Mouse (Mus musculus): ENCODE results near the gene Kcnj4. TPM values are rescaled to one million over a fixed set of nuclear protein-coding genes. Genes with fewer than 3 reads are reported as not detected.
A peak's percentile ranks its signal among the peaks of the same experiment; 100 is the strongest.

Kcnj4 gene
- polyA plus RNA-seq, 2 experiments, result not detected

GRCm38 (mm10) chr15:79506460-79506859 lies 1.4 kb upstream of the Kcnj4 start:
- Histone ChIP-seq H3K9ac (replicated peaks) (no peak overlapping the region), H3K27me3 (ENCODE audit: control insufficient read depth, insufficient read depth, low read length) (peaks cover 75% of the 10 kb centered on the region), H3K4me1 (replicated peaks; ENCODE audit: control insufficient read depth in 2 of 2, insufficient read depth in 2 of 2, low read length in 1 of 2) (no peaks in the 10 kb centered on the region), H3K9me3 (ENCODE audit: control insufficient read depth, low read length) (no peaks in the 10 kb centered on the region), H3K4me3 (ENCODE audit: insufficient read depth in 1 of 2, low read depth in 2 of 2, low read length in 2 of 2) (no peak overlapping the region), H3K36me3 (replicated peaks; ENCODE audit: control insufficient read depth, insufficient read depth, low read depth) (no peaks in the 10 kb centered on the region), H3K4me2 (ENCODE audit: low read depth) (no peak overlapping the region), H3K27ac (no peak overlapping the region)
- 30% methylated on average over 7 of the region's 7 CpGs for WGBS (ENCODE audit: insufficient replicate concordance)
- ATAC-seq (ENCODE audit: insufficient read depth), result no peak
- TF ChIP-seq CTCF (IDR thresholded peaks at IDR 0.05; ENCODE audit: low read depth) (no peak), EP300 (IDR thresholded peaks at IDR 0.05; ENCODE audit: low read depth) (no peak)
- no peak for DNase-seq (ENCODE audit: low read depth in 3 of 3, low spot score in 3 of 3)

- no peak for ATAC-seq (ENCODE audit: insufficient read depth)
- H3K36me3 ChIP-seq (replicated peaks; ENCODE audit: control insufficient read depth, insufficient read depth, low read depth), result no peaks in the 10 kb centered on the region
- no peaks in the 10 kb centered on the region for H3K9me3 ChIP-seq (ENCODE audit: control insufficient read depth, low read length)
- WGBS (ENCODE audit: insufficient replicate concordance), result under 1% methylated on average over 62 of the region's 71 CpGs
- H3K27me3 ChIP-seq (ENCODE audit: control insufficient read depth, insufficient read depth, low read length), result peaks cover 71% of the 10 kb centered on the region
- H3K4me1 ChIP-seq (replicated peaks; ENCODE audit: control insufficient read depth in 2 of 2, insufficient read depth in 2 of 2, low read length in 1 of 2), result no peaks in the 10 kb centered on the region
- peak overlapping the region; percentile 60 for H3K4me2 ChIP-seq (ENCODE audit: low read depth)
- no peak overlapping the region for H3K9ac ChIP-seq (replicated peaks)
- DNase-seq (ENCODE audit: low read depth in 3 of 3, low spot score in 3 of 3), result no peak
- peak overlapping the region in 1 of 2 experiments; percentile 49; a peak in 2 of 4 replicates for H3K4me3 ChIP-seq (ENCODE audit: insufficient read depth in 1 of 2, low read depth in 2 of 2, low read length in 2 of 2)
- H3K27ac ChIP-seq, result no peak overlapping the region
- TF ChIP-seq CTCF (IDR thresholded peaks at IDR 0.05; ENCODE audit: low read depth) (no peak), EP300 (IDR thresholded peaks at IDR 0.05; ENCODE audit: low read depth) (no peak)
Observed at GRCm38 (mm10) chr15:79505616-79506283, 709 bp upstream of the Kcnj4 start.

- H3K27ac ChIP-seq, result no peak overlapping the region
- TF ChIP-seq CTCF (IDR thresholded peaks at IDR 0.05; ENCODE audit: low read depth), result no peak
- no peak for TF ChIP-seq EP300 (IDR thresholded peaks at IDR 0.05; ENCODE audit: low read depth)
- H3K4me2 ChIP-seq (ENCODE audit: low read depth), result no peak overlapping the region
- no peak overlapping the region for H3K9ac ChIP-seq (replicated peaks)
- H3K4me3 ChIP-seq (ENCODE audit: insufficient read depth in 1 of 2, low read depth in 2 of 2, low read length in 2 of 2), result no peak overlapping the region
- peaks cover 60% of the 10 kb centered on the region for H3K27me3 ChIP-seq (ENCODE audit: control insufficient read depth, insufficient read depth, low read length)
- DNase-seq (ENCODE audit: low read depth in 3 of 3, low spot score in 3 of 3), result no peak
- H3K36me3 ChIP-seq (replicated peaks; ENCODE audit: control insufficient read depth, insufficient read depth, low read depth), result no peaks in the 10 kb centered on the region
- WGBS (ENCODE audit: insufficient replicate concordance), result 54% methylated on average over 5 of the region's 5 CpGs
- no peaks in the 10 kb centered on the region for H3K4me1 ChIP-seq (replicated peaks; ENCODE audit: control insufficient read depth in 2 of 2, insufficient read depth in 2 of 2, low read length in 1 of 2)
- no peak for ATAC-seq (ENCODE audit: insufficient read depth)
- no peaks in the 10 kb centered on the region for H3K9me3 ChIP-seq (ENCODE audit: control insufficient read depth, low read length)
Observed at GRCm38 (mm10) chr15:79503438-79503837, 1.6 kb downstream of the Kcnj4 start.

GRCm38 (mm10) chr15:79502891-79503341 lies 2.1 kb downstream of the Kcnj4 start:
- H3K9ac ChIP-seq (replicated peaks), result no peak overlapping the region
- DNase-seq (ENCODE audit: low read depth in 3 of 3, low spot score in 3 of 3), result no peak
- H3K27me3 ChIP-seq (ENCODE audit: control insufficient read depth, insufficient read depth, low read length), result peaks cover 57% of the 10 kb centered on the region
- TF ChIP-seq CTCF (IDR thresholded peaks at IDR 0.05; ENCODE audit: low read depth) (no peak), EP300 (IDR thresholded peaks at IDR 0.05; ENCODE audit: low read depth) (no peak)
- no peaks in the 10 kb centered on the region for H3K4me1 ChIP-seq (replicated peaks; ENCODE audit: control insufficient read depth in 2 of 2, insufficient read depth in 2 of 2, low read length in 1 of 2)
- no peaks in the 10 kb centered on the region for H3K36me3 ChIP-seq (replicated peaks; ENCODE audit: control insufficient read depth, insufficient read depth, low read depth)
- H3K4me3 ChIP-seq (ENCODE audit: insufficient read depth in 1 of 2, low read depth in 2 of 2, low read length in 2 of 2), result no peak overlapping the region
- WGBS (ENCODE audit: insufficient replicate concordance), result 15% methylated on average over 18 of the region's 18 CpGs
- no peak overlapping the region for H3K27ac ChIP-seq
- H3K9me3 ChIP-seq (ENCODE audit: control insufficient read depth, low read length), result no peaks in the 10 kb centered on the region
- no peak overlapping the region for H3K4me2 ChIP-seq (ENCODE audit: low read depth)
- ATAC-seq (ENCODE audit: insufficient read depth), result no peak

DNA sequence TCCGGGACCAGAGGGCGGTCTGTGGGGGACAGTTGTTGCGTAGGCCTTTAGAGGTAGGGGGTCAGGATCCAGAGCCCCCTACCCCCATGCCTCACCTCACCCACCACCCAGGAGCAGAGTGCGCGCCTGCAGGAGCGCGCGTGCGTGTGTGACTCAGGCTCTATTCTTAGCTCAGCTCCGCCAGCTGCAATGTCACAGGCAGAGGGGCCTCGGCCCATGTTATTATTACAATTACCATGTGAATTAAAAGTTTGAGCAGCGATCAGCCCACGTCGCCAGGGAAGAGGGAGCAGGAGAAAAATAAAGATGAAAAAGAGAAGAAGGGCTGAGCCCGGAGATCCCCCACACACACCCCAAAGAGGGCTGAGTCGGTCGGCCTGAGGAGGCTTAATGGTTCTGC lies 4.9 kb downstream of the Kcnj4 start:
- DNase-seq (ENCODE audit: low read depth in 3 of 3, low spot score in 3 of 3), result no peak
- Histone ChIP-seq H3K27ac (no peak overlapping the region), H3K4me2 (ENCODE audit: low read depth) (no peak overlapping the region), H3K9ac (replicated peaks) (no peak overlapping the region), H3K36me3 (replicated peaks; ENCODE audit: control insufficient read depth, insufficient read depth, low read depth) (no peaks in the 10 kb centered on the region), H3K9me3 (ENCODE audit: control insufficient read depth, low read length) (no peaks in the 10 kb centered on the region), H3K4me3 (ENCODE audit: insufficient read depth in 1 of 2, low read depth in 2 of 2, low read length in 2 of 2) (no peak overlapping the region), H3K27me3 (ENCODE audit: control insufficient read depth, insufficient read depth, low read length) (peaks cover 29% of the 10 kb centered on the region), H3K4me1 (replicated peaks; ENCODE audit: control insufficient read depth in 2 of 2, insufficient read depth in 2 of 2, low read length in 1 of 2) (no peaks in the 10 kb centered on the region)
- TF ChIP-seq CTCF (IDR thresholded peaks at IDR 0.05; ENCODE audit: low read depth) (no peak), EP300 (IDR thresholded peaks at IDR 0.05; ENCODE audit: low read depth) (no peak)
- WGBS (ENCODE audit: insufficient replicate concordance), result 67% methylated on average over 17 of the region's 17 CpGs
- ATAC-seq (ENCODE audit: insufficient read depth), result no peak

Measured in liver, embryonic 14.5 days (tissue).